Mouse (Mus musculus) B cell, adult 67 days (primary cell): ENCODE measurements around the gene Ddc. TPM values are rescaled to one million over a fixed set of nuclear protein-coding genes. Genes with fewer than 3 reads are reported as not detected.

Source experiments
- total RNA-seq, 2 experiments: library from RNA; stranded (reverse); gene quantifications; 4 replicates each; pipeline ENCODE4 v1.2.4; 2023

Gene Ddc
- under 1 TPM in 1 of 2 experiments, not detected in 1; 0.42 TPM for total RNA-seq

GRCm38 (mm10) chr11:11897645-11898357, at the start of gene Ddc:
TSS of gene Ddc (minus strand) at chr11:11898144.

GRCm38 (mm10) chr11:11808820-11809403, 89.0 kb downstream of the Ddc start, which contains the start of gene Fignl1:
TSS of gene Fignl1 (minus strand) at chr11:11808962.

Other genes with a start within 250 kb of the Ddc start
- gene Ikzf1, start 213.1 kb downstream of the Ddc start, total RNA-seq: 100 to 1,000 TPM; 325 to 354 TPM
- 1 to 10 TPM; 3.4 to 4.0 TPM for gene Fignl1, start 89.2 kb downstream of the Ddc start, total RNA-seq
- 1 to 10 TPM in 1 of 2 experiments, under 1 TPM in 1; 0.12 to 1.9 TPM for gene Grb10, start 140.5 kb upstream of the Ddc start, total RNA-seq